Mouse (Mus musculus) forebrain, embryonic 10.5 days (tissue): ENCODE results near the gene Triap1. TPM values are rescaled to one million over a fixed set of nuclear protein-coding genes. Genes with fewer than 3 reads are reported as not detected.
"Not testable (repeated sequence)": the region's sequence is repeated elsewhere in the genome, so short reads cannot be mapped to it uniquely, and the experiment has no call there.

Experiments used
- DNase-seq: peaks from one replicate; pipeline ENCODE4 v3.0.0-alpha.2; 2017; ENCODE audit warnings: low spot score; ENCODE audit errors: extremely low spot score
- H3K27ac ChIP-seq: fragments of 300-500 bp; sonication (generic); 2 replicates; pipeline ENCODE4 v1.5.1; 2016; ENCODE audit warnings: mild to moderate bottlenecking
- H3K27me3 ChIP-seq: fragments of 300-500 bp; sonication (generic); 2 replicates; pipeline ENCODE4 v1.6.1; 2016; ENCODE audit warnings: mild to moderate bottlenecking; ENCODE audit not compliant: poor library complexity, severe bottlenecking
- H3K36me3 ChIP-seq: fragments of 300-500 bp; sonication (generic); replicated peaks from 2 replicates; pipeline ENCODE4 v1.6.1; 2016; ENCODE audit warnings: mild to moderate bottlenecking, moderate library complexity
- H3K4me1 ChIP-seq: fragments of 300-500 bp; sonication (generic); 2 replicates; pipeline ENCODE4 v1.6.1; 2016
- H3K4me3 ChIP-seq: fragments of 300-500 bp; sonication (generic); 2 replicates; pipeline ENCODE4 v1.5.1; 2016; ENCODE audit warnings: mild to moderate bottlenecking, moderate library complexity
- H3K9me3 ChIP-seq: fragments of 300-500 bp; sonication (generic); 2 replicates; pipeline ENCODE4 v1.6.1; 2016; ENCODE audit warnings: mild to moderate bottlenecking, moderate library complexity
- WGBS: fragments of 180-500 bp; shearing (Covaris S2); methylation state at CpG from one replicate; pipeline ENCODE4 v1.1.7; 2016; 5-methylcytosine and 5-hydroxymethylcytosine counted together
- polyA plus RNA-seq: library from polyadenylated mRNA; unstranded; fragments of >200 nt; fragmentation: Nextera tagmentation; extraction: Ambion mirVana; gene quantifications from 2 replicates; pipeline ENCODE4 v1.2.1, GENCODE M21; 2016

Triap1 gene
- polyA plus RNA-seq, 1 experiment from 2014 or later = 56.6 TPM

DNA sequence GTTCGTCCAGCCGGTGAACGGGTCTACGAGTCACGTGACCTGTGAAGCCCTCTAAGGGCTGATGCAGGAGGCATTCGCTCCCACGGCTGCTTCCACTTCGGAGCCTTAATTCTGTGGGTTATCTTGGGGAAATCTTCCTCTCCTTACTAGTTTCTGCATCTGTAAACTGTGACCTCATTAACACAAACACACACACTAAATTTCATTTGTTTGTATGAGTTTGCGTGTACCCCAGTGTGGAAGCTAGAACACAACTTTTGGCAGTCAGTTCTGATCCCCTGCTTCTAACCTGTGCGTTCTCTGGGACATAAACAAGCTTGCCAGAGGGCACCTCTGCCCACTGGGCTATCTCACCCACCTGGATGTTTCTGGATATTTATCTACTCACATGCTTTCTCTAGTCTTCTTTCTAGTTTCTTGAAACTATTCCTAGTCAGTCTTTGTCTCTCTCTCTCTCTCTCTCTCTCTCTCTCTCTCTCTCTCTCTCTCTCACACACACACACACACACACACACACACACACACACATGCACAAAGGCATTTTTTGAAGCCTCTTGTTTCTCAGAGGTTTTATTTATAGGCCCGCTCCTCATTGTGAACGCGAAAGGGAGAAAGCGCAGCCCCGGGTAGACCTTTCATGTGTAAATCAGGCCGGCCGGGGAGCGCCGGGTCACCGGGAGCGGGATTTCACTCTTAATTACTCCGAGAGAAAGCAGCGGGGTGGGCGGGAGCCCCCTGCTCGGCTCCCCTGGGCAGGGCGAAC is 32.6 kb downstream of the Triap1 start:
- peak overlapping the region; percentile 91 for H3K27ac ChIP-seq
- H3K9me3 ChIP-seq = 0 out of 2 replicates have a peak, but pooled peaks cover 3% of the 10 kb centered on the region
- peak; percentile 91 for DNase-seq
- no peaks in the 10 kb centered on the region for H3K36me3 ChIP-seq
- H3K27me3 ChIP-seq = 0 out of 2 replicates have a peak, but pooled peaks cover 4% of the 10 kb centered on the region
- peak overlapping the region; percentile 43 for H3K4me3 ChIP-seq
- peaks cover 54% of the 10 kb centered on the region for H3K4me1 ChIP-seq
- WGBS = 10% methylated on average over 26 of the region's 26 CpGs

DNA sequence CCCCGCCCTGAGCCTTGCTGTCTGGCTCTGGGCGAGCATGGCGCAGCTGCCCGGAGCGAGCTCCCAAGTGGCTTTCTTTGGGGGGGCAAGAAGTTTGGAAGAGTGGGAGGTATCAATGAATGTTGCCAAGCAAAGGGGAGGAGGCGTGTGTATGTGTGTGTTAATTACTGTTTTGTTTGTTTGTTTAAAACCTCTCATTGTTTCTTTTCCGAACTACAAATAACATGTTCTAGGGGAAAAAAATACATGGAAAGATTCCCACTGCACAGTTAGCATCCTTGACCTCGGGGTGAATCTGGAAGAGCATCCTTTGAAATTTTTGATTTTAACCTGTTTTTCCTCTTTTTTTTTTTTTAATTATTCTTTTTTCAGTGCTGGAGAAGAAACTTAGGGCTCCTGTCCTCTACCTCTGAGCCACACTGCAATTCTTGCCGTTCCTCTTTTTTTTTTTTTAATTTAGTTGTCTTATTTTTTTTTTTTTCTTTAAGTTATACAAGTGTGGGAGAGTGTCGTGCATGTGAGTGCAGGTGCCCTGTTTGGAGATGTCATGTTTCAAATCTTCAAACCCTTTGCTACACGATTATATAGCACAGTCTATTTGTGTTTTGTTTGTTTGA is 33.3 kb downstream of the Triap1 start:
- peaks cover 54% of the 10 kb centered on the region for H3K4me1 ChIP-seq
- no peaks in the 10 kb centered on the region for H3K36me3 ChIP-seq
- 13% methylated on average over 11 of the region's 11 CpGs for WGBS
- no peak for DNase-seq
- H3K4me3 ChIP-seq = peak overlapping the region; percentile 43
- H3K27me3 ChIP-seq = 0 out of 2 replicates have a peak, but pooled peaks cover 4% of the 10 kb centered on the region
- H3K9me3 ChIP-seq = 0 out of 2 replicates have a peak, but pooled peaks cover 3% of the 10 kb centered on the region
- H3K27ac ChIP-seq = peak overlapping the region; percentile 91

DNA sequence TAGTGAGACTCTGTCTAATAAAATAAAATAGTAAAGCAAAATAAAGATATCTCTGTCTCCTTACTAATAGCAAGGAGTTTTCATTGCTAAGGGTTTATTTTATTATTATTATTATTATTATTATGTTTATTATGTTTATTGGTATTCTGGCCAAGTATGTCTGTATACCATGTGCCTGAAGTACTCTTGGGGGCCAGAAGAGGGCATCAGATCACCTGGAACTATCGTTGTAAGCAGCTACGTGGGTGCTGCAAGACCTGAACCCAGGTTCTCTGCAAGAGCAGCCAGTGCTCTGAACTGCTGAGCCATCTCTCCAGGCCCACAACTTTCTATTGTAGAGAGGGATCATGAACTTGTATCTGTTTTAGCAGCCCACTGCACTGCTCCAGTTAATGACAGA is 34.4 kb downstream of the Triap1 start:
- peak overlapping the region; percentile 78 for H3K27ac ChIP-seq
- H3K4me3 ChIP-seq = no peak overlapping the region
- no peak for DNase-seq
- peaks cover 46% of the 10 kb centered on the region for H3K4me1 ChIP-seq
- 0 out of 2 replicates have a peak, but pooled peaks cover 4% of the 10 kb centered on the region for H3K27me3 ChIP-seq
- H3K36me3 ChIP-seq = no peaks in the 10 kb centered on the region
- 0 out of 2 replicates have a peak, but pooled peaks cover 3% of the 10 kb centered on the region for H3K9me3 ChIP-seq
- WGBS = 82% methylated on average over 2 of the region's 2 CpGs

DNA sequence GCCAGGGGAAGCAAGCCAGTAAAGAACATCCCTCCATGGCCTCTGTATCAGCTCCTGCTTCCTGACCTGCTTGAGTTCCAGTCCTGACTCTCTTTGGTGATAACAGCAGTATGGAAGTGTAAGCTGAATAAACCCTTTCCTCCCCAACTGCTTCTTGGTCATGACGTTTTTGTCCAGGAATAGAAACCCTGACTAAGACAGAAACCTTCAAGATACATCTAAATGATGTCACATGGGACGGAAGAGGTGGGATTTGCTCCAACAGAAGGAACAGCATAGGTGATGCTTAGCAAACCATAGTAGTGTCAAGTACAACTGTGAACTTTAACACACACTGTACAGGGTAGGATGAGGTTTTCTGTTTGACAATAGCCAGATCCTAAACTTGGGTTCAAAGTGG is 37.9 kb downstream of the Triap1 start:
- H3K9me3 ChIP-seq, H3K36me3 ChIP-seq, DNase-seq, H3K4me3 ChIP-seq, H3K27me3 ChIP-seq: not testable (repeated sequence)
- peaks cover 14% of the 10 kb centered on the region for H3K4me1 ChIP-seq
- 91% methylated on average over 2 of the region's 2 CpGs for WGBS
- H3K27ac ChIP-seq = peak overlapping the region; percentile 49; the same call in 1 of the 2 replicates

DNA sequence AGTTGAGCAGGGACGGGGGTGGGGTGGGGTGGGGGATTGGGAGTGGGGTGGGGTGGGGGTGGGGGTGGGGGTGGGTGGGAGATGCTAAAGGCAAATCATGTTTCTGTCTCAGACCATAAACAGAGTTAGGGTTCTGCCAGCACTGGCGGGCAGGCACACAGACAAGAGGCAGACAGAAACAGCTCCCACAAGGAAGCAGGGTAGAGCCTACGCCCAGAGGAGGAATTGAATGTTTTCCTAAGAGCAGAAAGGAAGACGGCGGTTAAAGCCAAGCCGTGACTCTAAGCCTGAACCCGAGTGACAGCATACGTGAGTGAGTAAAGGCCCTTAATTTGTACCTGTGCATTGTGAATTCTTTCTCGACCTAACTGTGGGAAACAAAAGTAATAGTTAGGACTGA is 50.9 kb downstream of the Triap1 start:
- Histone ChIP-seq H3K4me1 (peaks cover 61% of the 10 kb centered on the region), H3K9me3 (no peaks in the 10 kb centered on the region), H3K36me3 (no peaks in the 10 kb centered on the region), H3K4me3 (no peak overlapping the region), H3K27me3 (0 out of 2 replicates have a peak, but pooled peaks cover 4% of the 10 kb centered on the region), H3K27ac (peak overlapping the region; percentile 96)
- no peak for DNase-seq
- WGBS = 45% methylated on average over 9 of the region's 9 CpGs

DNA sequence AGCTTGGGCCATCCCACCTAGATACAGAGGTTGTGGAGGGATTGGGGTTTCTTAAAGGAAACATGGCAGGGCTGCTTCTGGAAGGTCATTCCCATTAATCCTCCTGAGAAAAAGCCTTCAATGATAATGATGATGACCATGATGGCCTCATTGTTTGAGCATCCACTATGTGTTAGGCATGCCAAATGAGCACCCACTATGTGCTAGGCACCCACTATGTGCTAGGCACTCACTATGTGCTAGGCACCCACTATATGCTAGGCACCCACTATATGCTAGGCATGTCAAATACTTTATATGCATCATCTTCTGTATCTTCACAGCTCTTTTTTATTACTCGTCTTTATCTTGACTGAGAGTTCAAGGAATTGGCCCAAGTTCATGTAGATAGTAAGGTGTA is 51.9 kb downstream of the Triap1 start:
- Histone ChIP-seq H3K4me3 (no peak overlapping the region), H3K36me3 (no peaks in the 10 kb centered on the region), H3K9me3 (no peaks in the 10 kb centered on the region), H3K27me3 (peaks cover 9% of the 10 kb centered on the region; the same call in 1 of the 2 replicates), H3K4me1 (peaks cover 70% of the 10 kb centered on the region), H3K27ac (peak overlapping the region; percentile 96)
- no peak for DNase-seq
- WGBS = 95% methylated on average over 1 of the region's 1 CpGs

Other genes with a start within 250 kb of the Triap1 start
- 18.3 and 22.9 TPM in 2 replicates for gene Gm10401, start 242.9 kb upstream of the Triap1 start, polyA plus RNA-seq
- gene Acads, start 221.9 kb upstream of the Triap1 start, polyA plus RNA-seq = 59.9 and 66.9 TPM in 2 replicates
- gene Unc119b, start 206.2 kb upstream of the Triap1 start, polyA plus RNA-seq = 75.4 and 77.6 TPM in 2 replicates
- gene Mlec, start 183.0 kb upstream of the Triap1 start, polyA plus RNA-seq = 64.2 and 67.3 TPM in 2 replicates
- gene Cabp1, start 146.8 kb upstream of the Triap1 start, polyA plus RNA-seq = 0.31 and 0.43 TPM in 2 replicates
- 116 and 119 TPM in 2 replicates for gene Pop5, start 105.4 kb upstream of the Triap1 start, polyA plus RNA-seq
- 119 and 132 TPM in 2 replicates for gene Rnf10, start 68.3 kb upstream of the Triap1 start, polyA plus RNA-seq
- 58.7 and 58.8 TPM in 2 replicates for gene Coq5, start 61.6 kb upstream of the Triap1 start, polyA plus RNA-seq
- 1,650 and 1,695 TPM in 2 replicates for gene Dynll1, start 40.2 kb upstream of the Triap1 start, polyA plus RNA-seq
- gene Srsf9, start 14.0 kb upstream of the Triap1 start, polyA plus RNA-seq = 399 and 417 TPM in 2 replicates
- gene Gatc, start within 50 bp of the Triap1 start, polyA plus RNA-seq = 37.6 and 40.2 TPM in 2 replicates
- gene Cox6a1, start 7.8 kb downstream of the Triap1 start, polyA plus RNA-seq = 754 and 787 TPM in 2 replicates
- 142 and 158 TPM in 2 replicates for gene Msi1, start 88.4 kb downstream of the Triap1 start, polyA plus RNA-seq
- not detected in 2 replicates for gene Pla2g1b, start 125.0 kb downstream of the Triap1 start, polyA plus RNA-seq
- 13.1 and 13.9 TPM in 2 replicates for gene Sirt4, start 143.5 kb downstream of the Triap1 start, polyA plus RNA-seq
- 34.3 and 35.8 TPM in 2 replicates for gene Pxn, start 165.5 kb downstream of the Triap1 start, polyA plus RNA-seq
- gene Rplp0, start 218.2 kb downstream of the Triap1 start, polyA plus RNA-seq = 1,454 and 1,463 TPM in 2 replicates
- gene Gcn1l1, start 224.0 kb downstream of the Triap1 start, polyA plus RNA-seq = 64.9 and 66.1 TPM in 2 replicates